Mouse (Mus musculus) G1E (cell line): ENCODE results near the gene Hif3a.

ENCODE experiments used
- CTCF ChIP-seq: IDR thresholded peaks from 2 replicates; pipeline ENCODE4 v1.5.1; 2012; ENCODE audit warnings: low read depth, low read length, inconsistent platforms, mixed read lengths
- GATA1 ChIP-seq: IDR thresholded peaks from 2 replicates; pipeline ENCODE4 v1.6.1; 2012; ENCODE audit warnings: borderline replicate concordance, low read length, inconsistent platforms, mixed read lengths
- GATA2 ChIP-seq: IDR thresholded peaks from 2 replicates; pipeline ENCODE4 v1.6.1; 2012; ENCODE audit warnings: low read depth, low read length, inconsistent platforms, borderline replicate concordance
- POLR2AphosphoS5 ChIP-seq: IDR thresholded peaks from 2 replicates; pipeline ENCODE4 v1.6.1; 2012; ENCODE audit warnings: low read depth, low read length, inconsistent platforms; ENCODE audit not compliant: insufficient replicate concordance
- TAL1 ChIP-seq: conservative IDR thresholded peaks from 2 replicates; pipeline ENCODE4 v1.6.1; 2012; ENCODE audit warnings: low read depth, low read length, inconsistent platforms, mixed read lengths

GRCm38 (mm10) chr7:17027588-17028343 is 34.5 kb downstream of the Hif3a start, which contains the start of gene Ppp5c:
- no peak for TF ChIP-seq GATA1
- no peak for TF ChIP-seq CTCF
- TF ChIP-seq TAL1: no peak
- no peak for TF ChIP-seq GATA2
- no peak; the same call in 1 of the 2 replicates for TF ChIP-seq POLR2AphosphoS5
